Mouse (Mus musculus) heart, embryonic 11.5 days (tissue): ENCODE data around the gene St6galnac1. TPM values are rescaled to one million over a fixed set of nuclear protein-coding genes. Genes with fewer than 3 reads are reported as not detected.
A peak's percentile ranks its signal among the peaks of the same experiment; 100 is the strongest.

Source experiments
- ATAC-seq: fragments of 200-750 bp; cut with Nextera tagmentation; replicated peaks from 2 replicates; pipeline ENCODE4 v1.8.0; 2017; ENCODE audit warnings: moderate library complexity; ENCODE audit not compliant: insufficient number of reproducible peaks, low FRiP score, low TSS enrichment
- H3K27ac ChIP-seq: fragments of 300-500 bp; sonication (generic); 2 replicates; pipeline ENCODE4 v1.5.1; 2014; ENCODE audit warnings: mild to moderate bottlenecking, low read depth, low read length
- H3K27me3 ChIP-seq: fragments of 300-500 bp; sonication (generic); 2 replicates; pipeline ENCODE4 v1.6.1; 2014; ENCODE audit warnings: mild to moderate bottlenecking, low read length, mixed read lengths; ENCODE audit not compliant: control insufficient read depth, insufficient read depth
- H3K36me3 ChIP-seq: fragments of 300-500 bp; sonication (generic); 2 replicates; pipeline ENCODE4 v1.6.1; 2014; ENCODE audit warnings: mild to moderate bottlenecking, low read length, moderate library complexity, mixed read lengths; ENCODE audit not compliant: control insufficient read depth, insufficient read depth
- H3K4me1 ChIP-seq: fragments of 300-500 bp; sonication (generic); 2 replicates; pipeline ENCODE4 v1.6.1; 2014; ENCODE audit warnings: low read length; ENCODE audit not compliant: control insufficient read depth, insufficient read depth
- H3K4me2 ChIP-seq: fragments of 300-500 bp; sonication (generic); 2 replicates; pipeline ENCODE4 v1.6.1; 2014; ENCODE audit warnings: mild to moderate bottlenecking, moderate library complexity
- H3K4me3 ChIP-seq: fragments of 300-500 bp; sonication (generic); 2 replicates; pipeline ENCODE4 v1.5.1; 2014; ENCODE audit warnings: low read depth, low read length
- H3K9ac ChIP-seq: fragments of 300-500 bp; sonication (generic); 2 replicates; pipeline ENCODE4 v1.6.1; 2014; ENCODE audit warnings: mild to moderate bottlenecking, low read depth, low read length, moderate library complexity
- H3K9me3 ChIP-seq: fragments of 300-500 bp; sonication (generic); replicated peaks from 2 replicates; pipeline ENCODE4 v1.6.1; 2016; ENCODE audit warnings: low read length; ENCODE audit not compliant: control insufficient read depth
- WGBS: fragments of 180-500 bp; shearing (Covaris S2); extraction: QIAGEN DNeasy Blood & Tissue Kit; methylation state at CpG from one replicate; pipeline ENCODE4 v1.1.7; 2014; ENCODE audit not compliant: insufficient replicate concordance; 5-methylcytosine and 5-hydroxymethylcytosine counted together
- polyA plus RNA-seq: library from polyadenylated mRNA; unstranded; fragments of >200 nt; fragmentation: Nextera tagmentation; extraction: Ambion mirVana; gene quantifications from 2 replicates; pipeline ENCODE4 v1.2.1, GENCODE M21; 2014

St6galnac1 gene
- polyA plus RNA-seq, 1 experiment from 2014 or later = not detected

GRCm38 (mm10) chr11:116817567-116817966 lies 42.3 kb upstream of the St6galnac1 start:
- 91% methylated on average over 5 of the region's 5 CpGs for WGBS

GRCm38 (mm10) chr11:116816769-116817168 lies 41.5 kb upstream of the St6galnac1 start:
- H3K36me3 ChIP-seq = no peaks in the 10 kb centered on the region
- H3K27me3 ChIP-seq = no peaks in the 10 kb centered on the region
- no peak for ATAC-seq
- H3K27ac ChIP-seq = no peak overlapping the region
- H3K9me3 ChIP-seq = no peaks in the 10 kb centered on the region
- H3K4me3 ChIP-seq = no peak overlapping the region
- H3K9ac ChIP-seq = no peak overlapping the region
- peaks cover 60% of the 10 kb centered on the region for H3K4me1 ChIP-seq
- WGBS = 61% methylated on average over 5 of the region's 5 CpGs
- no peak overlapping the region for H3K4me2 ChIP-seq

More at GRCm38 (mm10) chr11:116817567-116817966, 42.3 kb upstream of the St6galnac1 start:
- H3K9me3 ChIP-seq = no peaks in the 10 kb centered on the region
- no peak for ATAC-seq
- no peak overlapping the region for H3K4me2 ChIP-seq
- H3K9ac ChIP-seq = no peak overlapping the region
- H3K4me3 ChIP-seq = no peak overlapping the region
- H3K4me1 ChIP-seq = peaks cover 61% of the 10 kb centered on the region
- no peaks in the 10 kb centered on the region for H3K36me3 ChIP-seq
- no peaks in the 10 kb centered on the region for H3K27me3 ChIP-seq
- H3K27ac ChIP-seq = no peak overlapping the region

- Histone ChIP-seq H3K27ac (peak overlapping the region; percentile 77), H3K4me1 (peaks cover 52% of the 10 kb centered on the region), H3K9me3 (no peaks in the 10 kb centered on the region), H3K4me3 (no peak overlapping the region), H3K4me2 (peak overlapping the region; percentile 35; the same call in 1 of the 2 replicates), H3K27me3 (no peaks in the 10 kb centered on the region), H3K9ac (0 out of 2 replicates have a peak overlapping the region, but pooled peaks have one; percentile 56), H3K36me3 (no peaks in the 10 kb centered on the region)
- WGBS = 30% methylated on average over 7 of the region's 7 CpGs
- no peak for ATAC-seq
These were observed 39.6 kb upstream of the St6galnac1 start for GRCm38 (mm10) chr11:116814884-116815415.

GRCm38 (mm10) chr11:116814076-116814883 lies 39.0 kb upstream of the St6galnac1 start:
- peaks cover 52% of the 10 kb centered on the region for H3K4me1 ChIP-seq
- 16% methylated on average over 20 of the region's 20 CpGs for WGBS
- peak overlapping the region; percentile 35; the same call in 1 of the 2 replicates for H3K4me2 ChIP-seq

GRCm38 (mm10) chr11:116813610-116814009 lies 38.3 kb upstream of the St6galnac1 start:
- Histone ChIP-seq H3K4me2 (no peak overlapping the region), H3K27ac (peak overlapping the region; percentile 77), H3K4me1 (peaks cover 46% of the 10 kb centered on the region), H3K27me3 (no peaks in the 10 kb centered on the region), H3K9ac (no peak overlapping the region), H3K4me3 (no peak overlapping the region), H3K36me3 (no peaks in the 10 kb centered on the region), H3K9me3 (no peaks in the 10 kb centered on the region)
- 77% methylated on average over 13 of the region's 13 CpGs for WGBS
- ATAC-seq = no peak

More at GRCm38 (mm10) chr11:116814076-116814883, 39.0 kb upstream of the St6galnac1 start:
- Histone ChIP-seq H3K36me3 (no peaks in the 10 kb centered on the region), H3K27ac (peak overlapping the region; percentile 77), H3K9ac (peak overlapping the region; percentile 56; the same call in 1 of the 2 replicates), H3K27me3 (no peaks in the 10 kb centered on the region), H3K4me3 (no peak overlapping the region), H3K9me3 (no peaks in the 10 kb centered on the region)
- no peak for ATAC-seq

GRCm38 (mm10) chr11:116812793-116813529 lies 37.7 kb upstream of the St6galnac1 start:
- Histone ChIP-seq H3K27ac (peak overlapping the region; percentile 77; the same call in 1 of the 2 replicates), H3K9ac (no peak overlapping the region), H3K4me3 (no peak overlapping the region), H3K36me3 (no peaks in the 10 kb centered on the region), H3K4me2 (peak overlapping the region; percentile 31; the same call in 1 of the 2 replicates), H3K27me3 (no peaks in the 10 kb centered on the region), H3K9me3 (no peaks in the 10 kb centered on the region), H3K4me1 (peaks cover 46% of the 10 kb centered on the region)
- 44% methylated on average over 21 of the region's 21 CpGs for WGBS
- ATAC-seq = no peak; the same call in 1 of the 2 replicates

- peak overlapping the region; percentile 77 for H3K4me2 ChIP-seq
- H3K27me3 ChIP-seq = no peaks in the 10 kb centered on the region
- peak overlapping the region; percentile 65 for H3K9ac ChIP-seq
- H3K4me1 ChIP-seq = peaks cover 43% of the 10 kb centered on the region
- no peaks in the 10 kb centered on the region for H3K36me3 ChIP-seq
- H3K4me3 ChIP-seq = peak overlapping the region; percentile 44
- peak overlapping the region; percentile 50; the same call in 1 of the 2 replicates for H3K27ac ChIP-seq
- H3K9me3 ChIP-seq = no peaks in the 10 kb centered on the region
- 11% methylated on average over 28 of the region's 32 CpGs for WGBS
- peak; percentile 71 for ATAC-seq
These were observed 35.9 kb upstream of the St6galnac1 start for GRCm38 (mm10) chr11:116810983-116811901.
